Mouse (Mus musculus) gastrocnemius, adult 18-20 months (tissue): ENCODE data around the gene Aqp5. TPM values are rescaled to one million over a fixed set of nuclear protein-coding genes. Genes with fewer than 3 reads are reported as not detected.

Experiments
- DNase-seq: peaks from one replicate; pipeline ENCODE4 v3.0.0; 2021; ENCODE audit warnings: low spot score
- total RNA-seq, 2 experiments: library from RNA; stranded (reverse); gene quantifications; 2 replicates each; pipeline ENCODE4 v1.2.3; 2021

Gene Aqp5
- total RNA-seq, 2 experiments from 2014 or later, result 0.30 TPM; not detected in 1

DNA sequence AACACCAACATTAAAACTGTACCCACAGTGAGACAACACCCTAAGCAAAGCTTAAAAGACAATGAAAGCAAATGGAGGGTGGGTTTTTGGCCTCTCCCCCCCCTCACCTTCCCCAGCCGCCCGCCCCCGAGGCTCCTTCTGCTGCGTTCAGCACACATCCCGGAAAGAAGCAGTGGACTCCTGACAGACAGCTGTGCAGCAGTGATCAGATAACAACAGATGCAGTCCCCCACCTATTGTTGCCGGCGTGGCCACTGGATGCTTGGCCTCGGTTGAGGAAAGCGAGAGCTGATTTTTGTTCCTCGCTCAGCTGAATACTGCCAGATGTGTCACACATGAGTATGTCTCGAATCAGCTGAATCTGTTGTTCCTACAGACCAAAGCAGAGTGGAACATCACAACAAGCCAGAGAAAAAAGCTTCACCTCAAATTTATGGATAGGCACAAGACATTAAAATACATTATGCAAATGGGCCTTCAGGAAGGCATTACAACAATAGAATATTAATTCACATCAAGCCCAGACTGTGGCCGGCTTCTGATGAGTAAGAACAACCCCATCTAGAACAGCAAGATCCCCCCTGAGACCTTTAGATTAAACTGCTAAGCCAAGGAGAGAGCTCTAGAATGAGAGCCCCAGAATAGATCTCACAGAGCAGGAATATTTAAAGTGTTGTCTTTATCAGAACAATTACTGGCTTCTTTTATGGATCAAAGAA, 47.0 kb downstream of the Aqp5 start:
- no peak for DNase-seq

DNA sequence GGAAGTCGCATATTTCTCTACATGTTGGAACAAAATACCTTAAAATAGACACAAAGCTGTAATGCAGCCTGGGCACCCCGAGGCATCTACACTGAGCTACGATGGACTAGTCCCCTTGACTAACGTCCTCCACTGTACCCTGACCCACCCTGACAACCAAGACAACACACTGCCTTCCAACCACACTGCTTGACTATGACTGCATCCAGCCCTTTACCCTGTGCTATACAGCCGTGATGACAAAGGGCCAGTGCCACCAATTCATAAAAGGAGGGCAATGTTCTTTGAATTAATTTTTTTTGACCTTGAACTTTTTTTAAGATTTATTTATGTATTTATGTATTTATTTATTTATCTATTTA, 47.5 kb downstream of the Aqp5 start:
- DNase-seq, result no peak

DNA sequence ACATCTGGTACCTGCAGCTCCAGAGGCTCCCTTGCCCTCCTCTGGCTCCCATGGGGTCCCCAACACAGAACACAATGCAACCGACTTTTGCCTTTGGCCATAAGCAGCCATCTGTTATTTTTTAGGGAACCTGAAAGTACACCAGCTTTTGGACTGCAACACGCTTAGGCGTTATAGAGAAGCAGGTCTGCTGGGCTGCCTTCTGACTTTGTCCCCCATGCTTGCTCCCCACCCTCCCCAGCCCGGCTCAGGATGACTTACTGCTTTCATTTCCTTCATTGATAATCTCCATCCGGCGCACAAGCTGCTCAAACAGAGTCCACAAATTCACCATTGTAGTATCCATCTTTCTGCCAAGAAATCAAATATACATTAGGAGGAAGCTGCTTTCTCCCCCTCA, 52.0 kb downstream of the Aqp5 start:
- DNase-seq, result no peak

DNA sequence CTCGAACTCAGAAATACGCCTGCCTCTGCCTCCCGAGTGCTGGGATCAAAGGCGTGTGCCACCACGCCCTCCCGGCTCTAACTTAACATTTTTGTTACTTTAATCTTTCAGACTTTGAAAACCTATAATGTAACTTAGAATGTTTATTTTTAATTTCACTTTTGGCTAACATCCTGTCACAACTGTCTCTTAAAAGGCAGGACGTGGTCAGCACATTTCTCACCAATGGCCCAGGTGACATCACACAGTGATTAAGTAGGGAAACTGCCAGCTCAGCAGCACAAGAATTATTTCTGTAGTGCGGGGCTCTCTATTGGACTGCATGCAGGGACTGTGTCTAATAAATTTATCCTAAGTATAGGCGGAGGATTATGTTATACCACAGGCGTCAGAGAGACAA, 53.2 kb downstream of the Aqp5 start:
- no peak for DNase-seq

Other genes starting within 250 kb of the Aqp5 start
- gene Fmnl3, start 220.3 kb upstream of the Aqp5 start, total RNA-seq, result 1 to 10 TPM; 4.2 to 7.7 TPM
- gene Tmbim6, start 197.9 kb upstream of the Aqp5 start, total RNA-seq, result 100 to 1,000 TPM; 197 to 208 TPM
- 1 to 10 TPM; 1.6 to 1.9 TPM for gene Nckap5l, start 133.0 kb upstream of the Aqp5 start, total RNA-seq
- 1 to 10 TPM; 4.2 to 5.1 TPM for gene Bcdin3d, start 116.1 kb upstream of the Aqp5 start, total RNA-seq
- gene Faim2, start 62.6 kb upstream of the Aqp5 start, total RNA-seq, result under 1 TPM in 1 of 2 experiments, not detected in 1; 0.12 TPM
- not detected for gene Aqp2, start 11.7 kb upstream of the Aqp5 start, total RNA-seq
- not detected for gene Aqp6, start 10.6 kb downstream of the Aqp5 start, total RNA-seq
- gene Racgap1, start 60.9 kb downstream of the Aqp5 start, total RNA-seq, result under 1 TPM; 0.57 to 0.69 TPM
- under 1 TPM in 1 of 2 experiments, not detected in 1; 0.11 TPM for gene Asic1, start 79.6 kb downstream of the Aqp5 start, total RNA-seq
- gene Smarcd1, start 111.3 kb downstream of the Aqp5 start, total RNA-seq, result 1 to 10 TPM; 5.8 to 7.4 TPM
- gene Gm17349, start 114.7 kb downstream of the Aqp5 start, total RNA-seq, result not detected
- gene Gpd1, start 126.7 kb downstream of the Aqp5 start, total RNA-seq, result 100 to 1,000 TPM; 366 to 449 TPM
- gene Cox14, start 134.8 kb downstream of the Aqp5 start, total RNA-seq, result 100 to 1,000 TPM; 139 to 156 TPM
- 1 to 10 TPM; 2.9 to 6.2 TPM for gene Cers5, start 182.1 kb downstream of the Aqp5 start, total RNA-seq